Mouse (Mus musculus) colon, adult 2 months (tissue): ENCODE data around the gene Dppa4. TPM values are rescaled to one million over a fixed set of nuclear protein-coding genes. Genes with fewer than 3 reads are reported as not detected.

Source experiments
- polyA plus RNA-seq: library from polyadenylated mRNA; depleted of rRNA; stranded (reverse); fragments of >200 nt; gene quantifications from 2 replicates; pipeline ENCODE4 v1.2.3, GENCODE M21; 2012; rRNA removed

Dppa4 gene
- not detected in 2 replicates for polyA plus RNA-seq

GRCm38 (mm10) chr16:48283517-48283916 lies at the start of gene Dppa4:
TSS of gene Dppa4 (plus strand) at chr16:48283733.

GRCm38 (mm10) chr16:48303509-48303908 lies 20.0 kb downstream of the Dppa4 start, which contains the start of gene Dppa2:
TSS of gene Dppa2 (plus strand) at chr16:48303908.

Other genes starting within 250 kb of the Dppa4 start
- not detected in 2 replicates for gene Dppa2, start 20.2 kb downstream of the Dppa4 start, polyA plus RNA-seq
- 44.1 and 50.1 TPM in 2 replicates for gene Gm5485, start 128.7 kb downstream of the Dppa4 start, polyA plus RNA-seq
- gene Morc1, start 147.5 kb downstream of the Dppa4 start, polyA plus RNA-seq, result not detected in 2 replicates